Mouse (Mus musculus): ENCODE measurements around the gene Anxa6. TPM values are rescaled to one million over a fixed set of nuclear protein-coding genes. Genes with fewer than 3 reads are reported as not detected.

Anxa6 gene
- polyA plus RNA-seq, 1 experiment from 2014 or later: 340 TPM

- Histone ChIP-seq H3K9me3 (replicated peaks; ENCODE audit: control insufficient read depth, low read length) (no peaks in the 10 kb centered on the region), H3K27ac (ENCODE audit: low read length) (no peak overlapping the region), H3K9ac (ENCODE audit: low read length) (no peak overlapping the region), H3K4me1 (ENCODE audit: control insufficient read depth, insufficient read depth, low read length) (peaks cover 9% of the 10 kb centered on the region), H3K4me2 (ENCODE audit: low read depth, low read length) (no peak overlapping the region), H3K36me3 (ENCODE audit: control insufficient read depth, insufficient read depth) (peaks cover 17% of the 10 kb centered on the region), H3K27me3 (ENCODE audit: control insufficient read depth, insufficient read depth, low read length) (no peaks in the 10 kb centered on the region), H3K4me3 (ENCODE audit: low read length) (no peak overlapping the region)
- 74% methylated on average over 8 of the region's 8 CpGs for WGBS
- ATAC-seq (replicated peaks; ENCODE audit: extremely low read depth, insufficient read depth, low FRiP score): no peak
Observed at GRCm38 (mm10) chr11:54939501-54939900, 93.7 kb downstream of the Anxa6 start.

GRCm38 (mm10) chr11:54936771-54937140, 96.5 kb downstream of the Anxa6 start:
- ATAC-seq (replicated peaks; ENCODE audit: extremely low read depth, insufficient read depth, low FRiP score): no peak
- H3K9ac ChIP-seq (ENCODE audit: low read length): no peak overlapping the region
- H3K27me3 ChIP-seq (ENCODE audit: control insufficient read depth, insufficient read depth, low read length): no peaks in the 10 kb centered on the region
- H3K9me3 ChIP-seq (replicated peaks; ENCODE audit: control insufficient read depth, low read length): no peaks in the 10 kb centered on the region
- H3K36me3 ChIP-seq (ENCODE audit: control insufficient read depth, insufficient read depth): peaks cover 25% of the 10 kb centered on the region
- peaks cover 9% of the 10 kb centered on the region for H3K4me1 ChIP-seq (ENCODE audit: control insufficient read depth, insufficient read depth, low read length)
- 73% methylated on average over 3 of the region's 3 CpGs for WGBS
- H3K4me2 ChIP-seq (ENCODE audit: low read depth, low read length): no peak overlapping the region
- H3K27ac ChIP-seq (ENCODE audit: low read length): no peak overlapping the region
- no peak overlapping the region for H3K4me3 ChIP-seq (ENCODE audit: low read length)

GRCm38 (mm10) chr11:54936035-54936770, 97.0 kb downstream of the Anxa6 start:
- no peak overlapping the region for H3K27ac ChIP-seq (ENCODE audit: low read length)
- H3K4me1 ChIP-seq (ENCODE audit: control insufficient read depth, insufficient read depth, low read length): peaks cover 9% of the 10 kb centered on the region
- no peaks in the 10 kb centered on the region for H3K27me3 ChIP-seq (ENCODE audit: control insufficient read depth, insufficient read depth, low read length)
- no peak overlapping the region for H3K4me3 ChIP-seq (ENCODE audit: low read length)
- 26% methylated on average over 12 of the region's 12 CpGs for WGBS
- H3K9me3 ChIP-seq (replicated peaks; ENCODE audit: control insufficient read depth, low read length): no peaks in the 10 kb centered on the region
- H3K4me2 ChIP-seq (ENCODE audit: low read depth, low read length): no peak overlapping the region
- H3K9ac ChIP-seq (ENCODE audit: low read length): no peak overlapping the region
- H3K36me3 ChIP-seq (ENCODE audit: control insufficient read depth, insufficient read depth): peaks cover 25% of the 10 kb centered on the region
- ATAC-seq (replicated peaks; ENCODE audit: extremely low read depth, insufficient read depth, low FRiP score): 0 out of 2 replicates have a peak, but pooled peaks have one; percentile 31

GRCm38 (mm10) chr11:54934198-54934597, 99.0 kb downstream of the Anxa6 start:
- peaks cover 25% of the 10 kb centered on the region for H3K36me3 ChIP-seq (ENCODE audit: control insufficient read depth, insufficient read depth)
- 92% methylated on average over 7 of the region's 7 CpGs for WGBS
- ATAC-seq (replicated peaks; ENCODE audit: extremely low read depth, insufficient read depth, low FRiP score): no peak
- no peak overlapping the region for H3K4me3 ChIP-seq (ENCODE audit: low read length)
- H3K9ac ChIP-seq (ENCODE audit: low read length): no peak overlapping the region
- H3K4me1 ChIP-seq (ENCODE audit: control insufficient read depth, insufficient read depth, low read length): peaks cover 12% of the 10 kb centered on the region
- no peak overlapping the region for H3K27ac ChIP-seq (ENCODE audit: low read length)
- H3K4me2 ChIP-seq (ENCODE audit: low read depth, low read length): no peak overlapping the region
- no peaks in the 10 kb centered on the region for H3K9me3 ChIP-seq (replicated peaks; ENCODE audit: control insufficient read depth, low read length)
- H3K27me3 ChIP-seq (ENCODE audit: control insufficient read depth, insufficient read depth, low read length): no peaks in the 10 kb centered on the region

GRCm38 (mm10) chr11:54932540-54932939, 100.7 kb downstream of the Anxa6 start:
- Histone ChIP-seq H3K4me3 (ENCODE audit: low read length) (no peak overlapping the region), H3K4me1 (ENCODE audit: control insufficient read depth, insufficient read depth, low read length) (peaks cover 12% of the 10 kb centered on the region), H3K27me3 (ENCODE audit: control insufficient read depth, insufficient read depth, low read length) (no peaks in the 10 kb centered on the region), H3K4me2 (ENCODE audit: low read depth, low read length) (no peak overlapping the region), H3K36me3 (ENCODE audit: control insufficient read depth, insufficient read depth) (peaks cover 23% of the 10 kb centered on the region), H3K9ac (ENCODE audit: low read length) (no peak overlapping the region), H3K9me3 (replicated peaks; ENCODE audit: control insufficient read depth, low read length) (no peaks in the 10 kb centered on the region), H3K27ac (ENCODE audit: low read length) (no peak overlapping the region)
- no peak for ATAC-seq (replicated peaks; ENCODE audit: extremely low read depth, insufficient read depth, low FRiP score)
- WGBS: 88% methylated on average over 6 of the region's 6 CpGs

- H3K27me3 ChIP-seq (ENCODE audit: control insufficient read depth, insufficient read depth, low read length): no peaks in the 10 kb centered on the region
- no peak overlapping the region for H3K27ac ChIP-seq (ENCODE audit: low read length)
- ATAC-seq (replicated peaks; ENCODE audit: extremely low read depth, insufficient read depth, low FRiP score): no peak
- H3K9ac ChIP-seq (ENCODE audit: low read length): no peak overlapping the region
- 66% methylated on average over 5 of the region's 5 CpGs for WGBS
- no peaks in the 10 kb centered on the region for H3K9me3 ChIP-seq (replicated peaks; ENCODE audit: control insufficient read depth, low read length)
- H3K36me3 ChIP-seq (ENCODE audit: control insufficient read depth, insufficient read depth): peaks cover 18% of the 10 kb centered on the region
- peaks cover 17% of the 10 kb centered on the region for H3K4me1 ChIP-seq (ENCODE audit: control insufficient read depth, insufficient read depth, low read length)
- H3K4me2 ChIP-seq (ENCODE audit: low read depth, low read length): no peak overlapping the region
- H3K4me3 ChIP-seq (ENCODE audit: low read length): no peak overlapping the region
Observed at GRCm38 (mm10) chr11:54931405-54932093, 101.7 kb downstream of the Anxa6 start.

- 62% methylated on average over 7 of the region's 7 CpGs for WGBS
- Histone ChIP-seq H3K36me3 (ENCODE audit: control insufficient read depth, insufficient read depth) (peaks cover 27% of the 10 kb centered on the region), H3K9ac (ENCODE audit: low read length) (no peak overlapping the region)
Observed at GRCm38 (mm10) chr11:54930318-54930979, 102.8 kb downstream of the Anxa6 start.

GRCm38 (mm10) chr11:54929744-54930143, 103.5 kb downstream of the Anxa6 start:
- H3K4me3 ChIP-seq (ENCODE audit: low read length): no peak overlapping the region
- WGBS: 80% methylated on average over 8 of the region's 8 CpGs
- ATAC-seq (replicated peaks; ENCODE audit: extremely low read depth, insufficient read depth, low FRiP score): no peak
- H3K9me3 ChIP-seq (replicated peaks; ENCODE audit: control insufficient read depth, low read length): no peaks in the 10 kb centered on the region
- peaks cover 8% of the 10 kb centered on the region for H3K4me1 ChIP-seq (ENCODE audit: control insufficient read depth, insufficient read depth, low read length)
- no peak overlapping the region for H3K27ac ChIP-seq (ENCODE audit: low read length)
- no peaks in the 10 kb centered on the region for H3K27me3 ChIP-seq (ENCODE audit: control insufficient read depth, insufficient read depth, low read length)
- no peak overlapping the region for H3K4me2 ChIP-seq (ENCODE audit: low read depth, low read length)
- peaks cover 30% of the 10 kb centered on the region for H3K36me3 ChIP-seq (ENCODE audit: control insufficient read depth, insufficient read depth)
- no peak overlapping the region for H3K9ac ChIP-seq (ENCODE audit: low read length)

More at GRCm38 (mm10) chr11:54930318-54930979, 102.8 kb downstream of the Anxa6 start:
- Histone ChIP-seq H3K4me3 (ENCODE audit: low read length) (no peak overlapping the region), H3K4me2 (ENCODE audit: low read depth, low read length) (no peak overlapping the region), H3K4me1 (ENCODE audit: control insufficient read depth, insufficient read depth, low read length) (peaks cover 8% of the 10 kb centered on the region), H3K27me3 (ENCODE audit: control insufficient read depth, insufficient read depth, low read length) (no peaks in the 10 kb centered on the region), H3K9me3 (replicated peaks; ENCODE audit: control insufficient read depth, low read length) (no peaks in the 10 kb centered on the region), H3K27ac (ENCODE audit: low read length) (no peak overlapping the region)
- ATAC-seq (replicated peaks; ENCODE audit: extremely low read depth, insufficient read depth, low FRiP score): peak; percentile 31; the same call in 1 of the 2 replicates

GRCm38 (mm10) chr11:54929290-54929689, 104.0 kb downstream of the Anxa6 start:
- Histone ChIP-seq H3K4me3 (ENCODE audit: low read length) (no peak overlapping the region), H3K9ac (ENCODE audit: low read length) (no peak overlapping the region), H3K4me2 (ENCODE audit: low read depth, low read length) (no peak overlapping the region), H3K36me3 (ENCODE audit: control insufficient read depth, insufficient read depth) (peaks cover 30% of the 10 kb centered on the region), H3K27ac (ENCODE audit: low read length) (no peak overlapping the region), H3K27me3 (ENCODE audit: control insufficient read depth, insufficient read depth, low read length) (no peaks in the 10 kb centered on the region), H3K4me1 (ENCODE audit: control insufficient read depth, insufficient read depth, low read length) (peaks cover 8% of the 10 kb centered on the region), H3K9me3 (replicated peaks; ENCODE audit: control insufficient read depth, low read length) (no peaks in the 10 kb centered on the region)
- no peak for ATAC-seq (replicated peaks; ENCODE audit: extremely low read depth, insufficient read depth, low FRiP score)
- WGBS: 72% methylated on average over 6 of the region's 6 CpGs
